Mouse (Mus musculus) testis, adult 2 months (tissue): ENCODE data around the gene Il17ra. TPM values are rescaled to one million over a fixed set of nuclear protein-coding genes. Genes with fewer than 3 reads are reported as not detected.
A peak's percentile ranks its signal among the peaks of the same experiment; 100 is the strongest.

Source experiments
- H3K27ac ChIP-seq: fragments of 200-500 bp; 2 replicates; pipeline ENCODE4 v1.5.1; 2012; ENCODE audit warnings: low read depth, low read length; ENCODE audit not compliant: control insufficient read depth, insufficient read depth
- H3K27me3 ChIP-seq: fragments of 200-500 bp; 2 replicates; pipeline ENCODE4 v1.6.1; 2012; ENCODE audit warnings: mild to moderate bottlenecking, low read length, moderate library complexity; ENCODE audit not compliant: control insufficient read depth, insufficient read depth
- H3K36me3 ChIP-seq: fragments of 200-500 bp; 2 replicates; pipeline ENCODE4 v1.6.1; 2012; ENCODE audit warnings: mild to moderate bottlenecking, low read length; ENCODE audit not compliant: control insufficient read depth, insufficient read depth
- H3K4me1 ChIP-seq: fragments of 200-500 bp; 2 replicates; pipeline ENCODE4 v1.6.1; 2012; ENCODE audit warnings: low read length; ENCODE audit not compliant: control insufficient read depth, insufficient read depth
- H3K4me3 ChIP-seq: fragments of 200-500 bp; 2 replicates; pipeline ENCODE4 v1.5.1; 2012; ENCODE audit warnings: low read depth, mild to moderate bottlenecking, low read length, moderate library complexity, mixed read lengths; ENCODE audit not compliant: control insufficient read depth
- CTCF ChIP-seq: fragments of 200-500 bp; IDR thresholded peaks from 2 replicates; pipeline ENCODE4 v1.5.1; 2012; ENCODE audit warnings: low read depth, mild to moderate bottlenecking, inconsistent platforms, low read length, moderate library complexity; ENCODE audit not compliant: control insufficient read depth, insufficient read depth, insufficient replicate concordance
- POLR2A ChIP-seq: fragments of 200-500 bp; IDR thresholded peaks from 2 replicates; pipeline ENCODE4 v1.6.1; 2012; ENCODE audit warnings: low read depth, mild to moderate bottlenecking, inconsistent platforms, low read length, moderate library complexity; ENCODE audit not compliant: control insufficient read depth
- polyA plus RNA-seq: library from polyadenylated mRNA; depleted of rRNA; stranded (reverse); fragments of >200 nt; gene quantifications from 2 replicates; pipeline ENCODE4 v1.2.3, GENCODE M21; 2012

The Il17ra gene
- polyA plus RNA-seq, 1 experiment, result 4.6 TPM

DNA sequence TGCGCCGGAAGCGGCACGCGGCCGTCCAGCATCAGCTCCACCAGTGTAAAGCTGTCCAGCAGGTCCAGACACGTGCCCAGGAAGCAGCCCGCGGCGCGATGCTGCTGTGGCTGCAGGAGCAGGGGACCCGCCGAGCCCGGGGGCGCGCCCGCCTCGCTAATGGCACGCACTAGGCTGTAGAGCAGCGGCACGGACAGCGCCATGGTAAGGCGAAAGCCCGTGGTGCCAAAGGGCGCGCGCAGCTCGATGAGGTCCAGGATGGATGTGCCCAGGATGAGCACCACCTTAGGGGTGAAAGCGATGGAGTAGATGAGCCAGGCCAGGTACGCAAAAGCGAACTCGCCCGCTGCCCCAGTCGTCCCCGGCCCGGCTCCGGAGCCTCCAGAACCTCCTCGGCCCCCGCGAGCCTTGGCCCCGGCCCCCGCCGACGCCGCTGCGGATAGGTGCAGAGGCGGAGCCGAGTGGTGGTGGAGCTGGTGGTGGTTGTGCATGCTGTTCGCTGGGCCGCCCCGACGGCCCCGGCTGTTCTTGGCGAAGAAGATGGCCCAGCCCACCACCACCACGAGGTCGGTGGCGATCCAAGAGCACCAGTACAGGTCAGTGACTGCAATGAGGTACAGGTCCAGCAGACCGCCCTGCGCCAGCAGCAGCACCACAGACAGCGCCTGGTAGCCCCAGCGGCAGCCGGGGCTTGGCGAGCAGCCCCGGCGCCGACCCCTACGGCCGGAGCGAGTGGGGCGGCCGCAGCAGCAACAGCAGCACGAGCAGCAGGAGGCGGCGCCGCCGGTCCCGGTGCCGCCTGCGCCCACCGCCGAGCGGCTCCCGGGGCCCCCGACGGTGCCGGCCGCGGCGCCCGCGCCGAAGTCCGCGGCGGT is 29.7 kb downstream of the Il17ra start:
- no peak overlapping the region for H3K27ac ChIP-seq
- TF ChIP-seq POLR2A (no peak), CTCF (no peak)
- peaks cover 9% of the 10 kb centered on the region for H3K4me1 ChIP-seq
- peak overlapping the region; percentile 71 for H3K4me3 ChIP-seq
- no peaks in the 10 kb centered on the region for H3K36me3 ChIP-seq
- H3K27me3 ChIP-seq, result no peaks in the 10 kb centered on the region

DNA sequence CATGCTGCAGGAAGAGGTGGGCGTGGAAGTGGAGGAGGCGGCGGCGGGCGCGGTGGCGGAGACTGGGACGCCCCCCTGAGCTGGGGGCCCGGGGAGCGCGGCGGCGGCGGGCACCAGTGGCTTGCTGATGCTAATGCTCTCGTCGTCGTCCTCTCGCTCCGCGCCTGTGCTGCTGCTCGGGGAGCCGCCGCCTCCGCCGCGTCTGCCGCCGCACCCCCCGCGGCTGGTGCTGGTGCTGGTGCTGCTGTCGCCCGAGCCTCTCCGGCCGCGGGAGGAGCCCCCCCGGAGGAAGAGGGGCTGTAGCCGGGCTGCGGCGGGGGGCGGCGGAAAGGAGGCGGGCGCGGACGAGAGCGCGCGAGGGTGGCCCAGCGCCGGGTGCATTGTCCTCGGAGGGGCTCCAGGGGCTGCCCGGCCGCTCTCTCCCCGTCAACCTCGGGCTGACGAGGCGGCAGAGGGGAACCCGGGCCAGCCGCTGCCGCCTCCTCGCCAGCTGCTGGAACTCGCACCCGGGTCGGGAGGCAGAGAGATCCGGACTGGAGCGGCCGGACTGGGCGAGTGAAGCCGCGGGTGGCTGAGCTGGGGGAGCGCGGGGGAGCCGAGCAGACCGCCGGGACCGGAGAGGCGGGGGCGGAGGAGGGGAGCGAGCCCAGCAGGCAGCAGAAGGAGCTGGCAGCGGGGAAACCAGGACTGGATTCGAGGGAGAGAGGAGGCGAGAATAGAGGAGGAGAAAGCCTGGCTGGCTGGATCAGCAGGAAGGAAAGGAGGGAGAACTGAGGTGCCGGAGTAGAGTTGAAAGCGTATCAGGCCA is 30.5 kb downstream of the Il17ra start, which contains the start of gene Tmem121b:
Gene Tmem121b, minus strand, starts transcription at position 434 of the 808 bp plus-strand sequence.
- no peak for TF ChIP-seq POLR2A
- no peak for TF ChIP-seq CTCF
- no peaks in the 10 kb centered on the region for H3K27me3 ChIP-seq
- peaks cover 9% of the 10 kb centered on the region for H3K4me1 ChIP-seq
- no peak within 1 kb of the TSS for H3K27ac ChIP-seq
- peak within 1 kb of the TSS; percentile 71 for H3K4me3 ChIP-seq
- no peaks in the 10 kb centered on the region for H3K36me3 ChIP-seq

DNA sequence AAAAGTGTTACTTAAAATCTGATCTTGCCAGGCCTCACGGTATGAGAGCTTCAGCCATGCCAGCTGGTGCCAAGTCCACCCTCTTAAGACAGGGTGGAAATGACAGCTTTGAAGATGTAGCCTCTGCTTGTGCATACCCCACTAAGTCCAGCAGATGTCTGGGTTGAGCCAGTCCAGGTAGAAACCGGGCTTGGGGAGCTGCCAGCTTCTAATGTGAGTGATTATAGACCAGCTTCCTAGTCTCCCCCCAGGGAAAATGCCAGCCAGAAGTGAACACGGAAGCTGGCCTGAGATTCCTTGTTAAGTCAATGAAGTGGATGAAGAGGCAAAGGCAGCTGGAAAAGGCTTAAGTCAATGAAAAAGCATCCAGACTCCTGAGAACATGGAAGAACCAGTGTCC is 33.5 kb downstream of the Il17ra start:
- no peak overlapping the region for H3K27ac ChIP-seq

DNA sequence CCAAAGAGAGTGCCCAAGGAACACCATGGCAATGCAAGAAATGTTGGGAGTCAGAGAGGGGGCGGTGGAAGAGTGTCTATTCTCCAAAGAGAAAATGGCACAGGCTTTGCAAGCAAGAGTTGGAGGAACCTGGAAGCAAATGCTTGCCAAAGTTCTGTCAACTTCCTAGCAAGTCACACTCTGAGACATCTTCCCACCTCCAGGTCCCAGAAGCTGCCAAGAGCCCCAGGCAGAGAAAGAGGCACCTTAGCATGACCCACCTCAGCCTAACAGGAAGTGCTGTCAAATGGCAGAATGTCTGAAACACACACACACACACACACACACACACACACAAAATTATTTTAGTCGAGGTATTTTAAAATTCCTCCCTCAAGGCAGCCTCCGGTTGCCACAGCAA is 41.0 kb downstream of the Il17ra start:
- Histone ChIP-seq H3K27ac (no peak overlapping the region), H3K4me1 (no peaks in the 10 kb centered on the region), H3K36me3 (no peaks in the 10 kb centered on the region), H3K27me3 (no peaks in the 10 kb centered on the region), H3K4me3 (no peak overlapping the region)
- TF ChIP-seq CTCF (no peak), POLR2A (no peak)

More for the DNA sequence above, 33.5 kb downstream of the Il17ra start:
- TF ChIP-seq CTCF (no peak), POLR2A (no peak)
- Histone ChIP-seq H3K36me3 (no peaks in the 10 kb centered on the region), H3K4me3 (no peak overlapping the region), H3K4me1 (peaks cover 9% of the 10 kb centered on the region), H3K27me3 (no peaks in the 10 kb centered on the region)

DNA sequence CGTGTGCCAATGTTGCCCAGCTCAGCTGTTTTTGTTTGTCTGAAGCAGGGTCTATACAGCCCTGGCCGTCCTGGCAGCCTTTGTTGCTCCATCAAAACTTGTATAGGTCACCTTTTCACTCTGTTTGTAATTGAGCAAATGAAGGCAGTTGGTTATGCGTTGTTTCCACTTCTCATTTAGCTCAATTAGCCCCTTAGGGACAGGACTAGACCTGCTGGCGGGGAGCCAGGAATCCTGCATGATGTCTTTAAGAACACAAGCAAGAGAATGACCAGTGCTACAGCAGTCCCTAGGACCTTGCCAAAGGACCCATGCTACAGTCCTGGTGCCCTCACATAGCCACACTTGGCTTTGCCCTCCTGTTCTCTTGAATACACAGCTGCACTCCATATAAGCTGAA is 42.5 kb downstream of the Il17ra start:
- Histone ChIP-seq H3K27me3 (no peaks in the 10 kb centered on the region), H3K36me3 (no peaks in the 10 kb centered on the region), H3K4me1 (no peaks in the 10 kb centered on the region), H3K4me3 (no peak overlapping the region), H3K27ac (no peak overlapping the region)
- no peak for TF ChIP-seq POLR2A
- no peak for TF ChIP-seq CTCF

DNA sequence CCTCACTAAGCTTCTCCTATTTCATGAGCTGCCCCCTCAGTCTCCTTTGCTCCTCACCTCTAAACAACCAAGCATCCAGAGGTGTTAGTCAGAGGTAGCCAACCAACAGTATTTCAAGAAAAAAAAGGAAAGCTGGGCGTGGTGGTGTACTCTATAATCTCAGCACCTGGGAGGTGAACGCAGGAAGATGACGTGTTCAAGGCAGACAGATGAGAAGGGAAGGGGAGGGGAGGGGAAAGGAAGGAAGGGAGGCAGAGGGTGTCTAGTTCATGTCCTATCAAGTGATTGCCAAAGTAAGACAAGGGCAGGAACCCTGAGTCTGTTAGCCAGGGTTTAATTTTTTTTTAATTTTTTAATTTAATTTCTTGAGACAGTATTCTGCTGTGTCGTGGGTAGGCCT is 45.6 kb downstream of the Il17ra start:
- Histone ChIP-seq H3K4me1 (no peaks in the 10 kb centered on the region), H3K4me3 (no peak overlapping the region), H3K36me3 (0 out of 2 replicates have a peak, but pooled peaks cover 1% of the 10 kb centered on the region), H3K27me3 (no peaks in the 10 kb centered on the region), H3K27ac (no peak overlapping the region)
- TF ChIP-seq POLR2A (no peak), CTCF (no peak)

DNA sequence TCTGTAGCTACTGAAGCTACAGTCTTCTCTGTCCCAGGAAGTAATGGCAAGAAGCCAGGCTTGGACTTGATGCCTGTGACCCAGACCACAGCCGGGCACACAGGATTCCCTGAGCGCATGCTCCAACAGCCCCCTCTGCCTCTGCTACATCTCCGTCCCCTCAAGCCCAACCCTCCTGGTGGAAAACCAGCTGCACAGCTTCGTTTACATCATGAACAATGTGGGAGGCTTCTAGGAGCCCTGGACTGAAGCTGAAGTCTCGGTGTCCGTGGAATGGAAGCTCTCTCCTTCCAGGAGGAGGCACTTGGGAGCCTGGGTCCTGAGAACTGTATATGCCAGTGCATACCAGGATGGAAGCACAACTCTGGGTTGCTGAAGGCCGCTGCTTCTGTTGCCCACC is 46.9 kb downstream of the Il17ra start:
- H3K36me3 ChIP-seq, result 0 out of 2 replicates have a peak, but pooled peaks cover 1% of the 10 kb centered on the region
- no peaks in the 10 kb centered on the region for H3K4me1 ChIP-seq
- TF ChIP-seq CTCF, result no peak
- TF ChIP-seq POLR2A, result no peak

More for the DNA sequence above, 46.9 kb downstream of the Il17ra start:
- Histone ChIP-seq H3K27ac (no peak overlapping the region), H3K27me3 (no peaks in the 10 kb centered on the region), H3K4me3 (no peak overlapping the region)
